Mouse (Mus musculus): ENCODE measurements at regions not wholly inside any gene's neighbourhood (a gene's known extent, or its start where the extent isn't known, plus 50 kb on each side); places are given as distances from the start of the nearest gene placed in this dataset.

- TF ChIP-seq CTCF (IDR thresholded peaks at IDR 0.05) (no peak), POLR2A (IDR thresholded peaks at IDR 0.05; ENCODE audit: insufficient read depth, low read depth, low read length) (no peak), EP300 (IDR thresholded peaks at IDR 0.05; ENCODE audit: insufficient read depth, low read depth, low read length) (no peak)
These were observed 160.1 kb downstream of the Etnk1 start for GRCm38 (mm10) chr6:143326956-143327722.
